Mouse (Mus musculus) embryonic facial prominence, embryonic 13.5 days (tissue): ENCODE results near the gene Grik4. TPM values are rescaled to one million over a fixed set of nuclear protein-coding genes. Genes with fewer than 3 reads are reported as not detected.

Source experiments
- ATAC-seq: fragments of 200-750 bp; cut with Nextera tagmentation; 2 replicates; pipeline ENCODE4 v1.8.0; 2017; ENCODE audit warnings: low read depth; ENCODE audit not compliant: insufficient number of reproducible peaks, insufficient read depth, low FRiP score, low TSS enrichment
- H3K27ac ChIP-seq: fragments of 300-500 bp; sonication (generic); 2 replicates; pipeline ENCODE4 v1.5.1; 2015; ENCODE audit warnings: moderate library complexity, mild to moderate bottlenecking, inconsistent platforms
- H3K27me3 ChIP-seq: fragments of 300-500 bp; sonication (generic); 2 replicates; pipeline ENCODE4 v1.6.1; 2015; ENCODE audit warnings: mild to moderate bottlenecking, inconsistent platforms
- H3K36me3 ChIP-seq: fragments of 300-500 bp; sonication (generic); 2 replicates; pipeline ENCODE4 v1.6.1; 2015; ENCODE audit warnings: mild to moderate bottlenecking, inconsistent platforms
- H3K4me1 ChIP-seq: fragments of 300-500 bp; sonication (generic); 2 replicates; pipeline ENCODE4 v1.6.1; 2015; ENCODE audit warnings: inconsistent platforms
- H3K4me2 ChIP-seq: fragments of 300-500 bp; sonication (generic); 2 replicates; pipeline ENCODE4 v1.6.1; 2015; ENCODE audit warnings: moderate library complexity, mild to moderate bottlenecking, inconsistent platforms
- H3K4me3 ChIP-seq: fragments of 300-500 bp; sonication (generic); 2 replicates; pipeline ENCODE4 v1.5.1; 2015; ENCODE audit warnings: mild to moderate bottlenecking, inconsistent platforms
- H3K9ac ChIP-seq: fragments of 300-500 bp; sonication (generic); 2 replicates; pipeline ENCODE4 v1.6.1; 2015; ENCODE audit warnings: mild to moderate bottlenecking, inconsistent platforms
- H3K9me3 ChIP-seq: fragments of 300-500 bp; sonication (generic); 2 replicates; pipeline ENCODE4 v1.6.1; 2016; ENCODE audit warnings: inconsistent platforms
- WGBS: fragments of 180-500 bp; shearing (Covaris S2); methylation state at CpG from one replicate; pipeline ENCODE4 v1.1.7; 2015; ENCODE audit warnings: mixed read lengths; 5-methylcytosine and 5-hydroxymethylcytosine counted together
- polyA plus RNA-seq: library from polyadenylated mRNA; unstranded; fragments of >200 nt; fragmentation: Nextera tagmentation; extraction: Ambion mirVana; gene quantifications from 2 replicates; pipeline ENCODE4 v1.2.1, GENCODE M21; 2015

Grik4 gene
- polyA plus RNA-seq, 1 experiment from 2014 or later, result 2.5 TPM

DNA sequence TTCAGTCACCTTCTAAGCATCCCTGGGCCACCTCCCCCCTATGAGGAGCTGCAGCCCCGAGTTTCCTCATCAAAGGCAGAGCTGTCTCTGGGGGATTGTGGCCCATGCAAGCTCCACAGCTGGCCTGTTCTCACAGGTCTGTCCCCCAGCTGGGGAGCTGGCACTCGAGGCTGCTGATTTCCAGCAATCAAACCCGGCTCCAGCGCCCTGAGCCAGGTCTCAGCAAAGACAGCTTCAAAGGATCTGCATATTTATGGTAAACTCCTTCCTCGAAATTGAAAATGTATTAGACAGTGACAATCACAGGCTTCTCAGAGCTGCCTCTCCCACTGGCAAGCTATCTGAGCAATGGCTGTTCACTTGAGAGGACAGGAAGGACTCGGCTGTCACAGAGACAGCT is 330.5 kb downstream of the Grik4 start:
- Histone ChIP-seq H3K9me3 (no peaks in the 10 kb centered on the region), H3K27me3 (peaks cover 7% of the 10 kb centered on the region; the same call in 1 of the 2 replicates), H3K4me1 (peaks cover 43% of the 10 kb centered on the region), H3K27ac (0 out of 2 replicates have a peak overlapping the region, but pooled peaks have one; percentile 11), H3K4me3 (no peak overlapping the region), H3K4me2 (no peak overlapping the region), H3K9ac (no peak overlapping the region), H3K36me3 (no peaks in the 10 kb centered on the region)
- no peak for ATAC-seq
- WGBS, result 28% methylated on average over 6 of the region's 6 CpGs

DNA sequence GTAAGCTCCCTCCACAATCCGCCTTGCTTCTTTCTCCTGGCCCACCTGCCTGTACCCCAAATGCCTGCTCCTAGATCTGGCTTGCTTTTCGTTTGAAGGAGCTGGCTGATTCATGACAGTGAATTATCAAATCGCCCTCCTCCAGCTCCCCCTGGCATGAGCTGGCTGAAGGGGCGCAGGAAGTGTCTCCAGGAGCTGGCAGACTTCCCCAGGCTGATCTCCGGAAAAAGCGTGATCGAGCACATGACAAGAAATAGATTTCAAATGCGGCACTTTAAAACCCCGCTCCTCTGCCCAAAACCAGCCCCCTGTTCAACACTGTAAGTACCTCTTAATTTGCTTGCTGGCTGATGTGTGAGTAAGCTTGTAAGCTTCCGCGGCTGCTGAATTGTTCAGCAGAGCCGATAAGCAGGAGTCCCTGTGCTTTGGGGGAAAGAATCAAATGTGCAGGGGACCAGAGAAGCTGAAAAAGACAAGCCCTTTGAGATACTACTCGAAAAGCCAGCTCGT is 331.8 kb downstream of the Grik4 start:
- 63% methylated on average over 14 of the region's 14 CpGs for WGBS
- H3K27ac ChIP-seq, result no peak overlapping the region
- H3K9me3 ChIP-seq, result no peaks in the 10 kb centered on the region
- H3K4me1 ChIP-seq, result peaks cover 43% of the 10 kb centered on the region
- H3K27me3 ChIP-seq, result peaks cover 7% of the 10 kb centered on the region; the same call in 1 of the 2 replicates
- H3K9ac ChIP-seq, result no peak overlapping the region
- no peaks in the 10 kb centered on the region for H3K36me3 ChIP-seq
- H3K4me2 ChIP-seq, result no peak overlapping the region
- no peak for ATAC-seq
- no peak overlapping the region for H3K4me3 ChIP-seq

DNA sequence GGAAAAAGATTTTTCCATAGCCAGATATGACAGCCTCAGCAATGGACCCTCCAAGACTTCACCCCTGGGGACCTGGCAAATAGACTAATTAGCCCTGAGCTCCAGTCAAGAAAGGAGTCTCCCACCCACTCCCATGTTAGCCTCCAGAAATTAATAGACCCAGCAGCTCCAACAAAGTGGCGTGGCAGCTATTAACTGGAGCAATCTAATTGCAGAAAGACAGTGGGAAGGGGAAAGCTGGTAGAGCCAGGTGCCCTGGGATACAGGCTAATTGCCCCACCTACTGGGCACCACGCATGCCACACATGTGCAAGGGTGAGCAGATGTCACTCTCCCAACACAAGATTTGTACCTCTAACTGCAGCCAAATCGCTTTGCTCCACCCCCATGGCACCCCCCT is 342.8 kb downstream of the Grik4 start:
- H3K4me3 ChIP-seq, result no peak overlapping the region
- no peak overlapping the region for H3K27ac ChIP-seq
- H3K4me2 ChIP-seq, result no peak overlapping the region
- ATAC-seq, result no peak
- 39% methylated on average over 3 of the region's 3 CpGs for WGBS
- H3K9me3 ChIP-seq, result no peaks in the 10 kb centered on the region
- H3K9ac ChIP-seq, result no peak overlapping the region
- H3K36me3 ChIP-seq, result no peaks in the 10 kb centered on the region
- no peaks in the 10 kb centered on the region for H3K27me3 ChIP-seq
- H3K4me1 ChIP-seq, result no peaks in the 10 kb centered on the region

DNA sequence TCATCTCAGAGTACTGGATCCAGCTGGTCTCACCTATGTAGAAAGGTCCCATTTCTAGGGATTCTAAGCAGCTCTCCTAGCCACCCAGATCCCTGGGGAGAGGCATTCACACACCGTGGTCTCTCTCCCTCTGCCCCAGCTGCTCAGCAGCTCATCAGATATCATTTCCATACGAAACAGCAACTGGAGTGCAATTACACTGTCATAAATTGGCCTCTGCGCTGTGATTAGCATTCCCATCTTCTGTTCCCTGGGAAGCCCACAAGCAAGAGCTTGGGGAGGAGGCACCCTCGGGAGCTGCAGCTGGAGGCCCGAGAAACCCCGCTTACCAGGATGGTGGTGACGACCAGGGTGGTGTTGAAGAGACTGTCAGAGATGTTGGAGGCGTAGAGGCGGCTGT is 346.8 kb downstream of the Grik4 start:
- 75% methylated on average over 9 of the region's 9 CpGs for WGBS
- Histone ChIP-seq H3K36me3 (no peaks in the 10 kb centered on the region), H3K27me3 (no peaks in the 10 kb centered on the region), H3K4me3 (no peak overlapping the region), H3K9ac (no peak overlapping the region), H3K4me1 (no peaks in the 10 kb centered on the region), H3K9me3 (no peaks in the 10 kb centered on the region), H3K27ac (no peak overlapping the region), H3K4me2 (no peak overlapping the region)
- ATAC-seq, result no peak

DNA sequence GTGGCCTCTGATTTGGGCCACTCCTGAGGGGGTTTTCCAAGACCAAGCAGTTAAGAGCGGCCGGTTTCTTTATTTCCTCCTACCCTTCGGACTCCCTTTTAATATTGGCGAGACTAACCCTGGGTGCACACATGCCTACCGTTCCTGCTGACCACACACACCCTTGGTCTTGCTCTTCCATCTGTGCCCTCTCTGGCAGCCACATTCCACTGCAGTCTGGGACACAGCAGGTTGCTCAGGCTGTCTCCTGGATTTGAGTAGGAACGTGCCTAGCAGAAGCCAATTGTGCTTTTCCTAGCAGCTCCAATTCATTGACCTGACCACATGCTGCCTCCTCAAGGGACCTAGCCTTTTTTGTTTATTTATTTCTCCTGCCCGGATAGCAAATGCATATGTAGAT is 365.8 kb downstream of the Grik4 start:
- H3K27me3 ChIP-seq, result peaks cover 12% of the 10 kb centered on the region
- H3K4me2 ChIP-seq, result no peak overlapping the region
- WGBS, result 78% methylated on average over 7 of the region's 7 CpGs
- peaks cover 2% of the 10 kb centered on the region for H3K4me1 ChIP-seq
- H3K27ac ChIP-seq, result no peak overlapping the region
- H3K9ac ChIP-seq, result no peak overlapping the region
- ATAC-seq, result no peak
- H3K36me3 ChIP-seq, result no peaks in the 10 kb centered on the region
- H3K9me3 ChIP-seq, result no peaks in the 10 kb centered on the region
- no peak overlapping the region for H3K4me3 ChIP-seq

DNA sequence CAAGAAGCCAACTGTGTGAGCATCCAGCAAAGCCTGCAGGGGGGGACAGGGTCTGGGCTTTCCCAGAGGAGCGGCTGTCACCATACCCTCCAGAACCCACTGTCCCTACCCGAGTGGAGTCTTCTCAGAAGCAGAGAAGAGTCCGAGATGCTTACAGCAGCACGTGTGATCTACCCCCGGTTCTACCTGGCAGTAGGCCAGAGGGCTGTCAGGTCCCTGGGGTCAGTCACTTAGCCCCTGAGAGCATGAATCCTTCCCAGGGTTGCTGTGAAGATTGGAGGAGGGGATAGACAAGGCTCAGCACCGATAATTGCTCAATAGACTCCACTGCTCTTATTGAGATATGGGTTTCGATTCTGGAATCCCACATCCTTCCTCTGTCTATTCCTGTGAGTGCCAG is 366.2 kb downstream of the Grik4 start:
- 78% methylated on average over 7 of the region's 7 CpGs for WGBS
- Histone ChIP-seq H3K36me3 (no peaks in the 10 kb centered on the region), H3K27me3 (peaks cover 13% of the 10 kb centered on the region), H3K9me3 (no peaks in the 10 kb centered on the region), H3K4me2 (no peak overlapping the region), H3K9ac (no peak overlapping the region), H3K27ac (no peak overlapping the region), H3K4me3 (no peak overlapping the region), H3K4me1 (peaks cover 5% of the 10 kb centered on the region)
- no peak for ATAC-seq

DNA sequence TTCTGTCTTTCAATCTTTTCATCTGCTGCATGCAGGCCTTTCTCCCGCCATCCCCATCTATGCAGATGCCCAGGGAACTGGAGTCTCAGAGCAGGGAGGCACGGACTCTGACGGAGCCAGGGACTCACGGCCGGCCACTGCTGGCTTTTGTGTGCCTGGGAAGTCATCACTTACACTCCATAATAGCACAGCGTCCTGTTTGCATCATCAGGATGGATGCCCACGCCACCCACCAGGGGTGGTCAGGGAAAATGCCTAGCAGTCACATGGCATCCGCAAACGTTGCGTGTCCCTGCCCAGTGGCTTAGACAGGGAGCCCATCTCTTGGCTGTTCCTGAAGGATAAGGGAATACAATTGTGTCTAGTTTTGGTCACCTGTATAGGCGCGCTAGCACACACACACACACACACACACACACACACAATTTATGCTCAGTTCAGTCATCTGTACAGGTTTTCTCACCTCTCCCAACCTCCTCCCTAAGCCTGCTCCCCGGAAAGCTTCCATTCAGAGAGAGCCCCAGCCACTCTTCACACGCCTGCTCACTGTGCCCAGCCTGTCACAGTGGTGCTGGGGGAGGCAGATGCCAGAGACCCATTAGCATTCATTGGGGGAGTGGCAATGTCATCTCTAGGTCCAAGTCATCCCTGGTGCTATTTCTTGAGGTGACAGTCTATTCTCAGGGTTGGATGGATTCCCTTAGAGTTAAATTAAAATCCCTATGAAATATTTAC is 370.5 kb downstream of the Grik4 start:
- Histone ChIP-seq H3K36me3 (no peaks in the 10 kb centered on the region), H3K9me3 (no peaks in the 10 kb centered on the region), H3K9ac (no peak overlapping the region), H3K4me2 (peak overlapping the region; percentile 43), H3K27ac (no peak overlapping the region), H3K4me3 (peak overlapping the region; percentile 6; the same call in 1 of the 2 replicates), H3K4me1 (peaks cover 15% of the 10 kb centered on the region), H3K27me3 (peaks cover 11% of the 10 kb centered on the region)
- ATAC-seq, result no peak
- WGBS, result 46% methylated on average over 14 of the region's 14 CpGs

DNA sequence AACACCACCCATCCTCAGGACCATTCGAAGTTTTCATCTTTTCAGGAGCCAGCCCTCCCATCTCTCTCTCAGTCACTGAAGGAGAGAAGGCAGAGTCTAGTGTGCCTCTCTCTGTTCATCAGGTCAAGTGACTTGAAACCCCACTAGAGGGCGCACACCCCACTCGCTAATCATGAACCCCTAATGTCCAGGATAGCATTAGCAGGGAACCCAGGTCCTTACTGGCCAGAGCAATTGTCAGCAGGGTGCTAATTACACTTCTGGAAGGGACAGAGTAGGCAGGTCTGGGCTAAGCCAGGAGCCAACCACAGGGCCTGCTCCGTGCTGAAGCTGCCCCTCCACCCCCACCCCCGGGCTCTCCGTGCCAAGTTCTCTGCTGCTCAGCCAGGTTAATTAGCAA is 371.1 kb downstream of the Grik4 start:
- H3K9ac ChIP-seq, result no peak overlapping the region
- H3K27me3 ChIP-seq, result peaks cover 11% of the 10 kb centered on the region
- 5% methylated on average over 6 of the region's 6 CpGs for WGBS
- peak overlapping the region; percentile 6; the same call in 1 of the 2 replicates for H3K4me3 ChIP-seq
- no peak overlapping the region for H3K27ac ChIP-seq
- H3K36me3 ChIP-seq, result no peaks in the 10 kb centered on the region
- no peaks in the 10 kb centered on the region for H3K9me3 ChIP-seq
- H3K4me2 ChIP-seq, result peak overlapping the region; percentile 43
- 0 out of 2 replicates have a peak, but pooled peaks have one; percentile 45 for ATAC-seq
- peaks cover 15% of the 10 kb centered on the region for H3K4me1 ChIP-seq

DNA sequence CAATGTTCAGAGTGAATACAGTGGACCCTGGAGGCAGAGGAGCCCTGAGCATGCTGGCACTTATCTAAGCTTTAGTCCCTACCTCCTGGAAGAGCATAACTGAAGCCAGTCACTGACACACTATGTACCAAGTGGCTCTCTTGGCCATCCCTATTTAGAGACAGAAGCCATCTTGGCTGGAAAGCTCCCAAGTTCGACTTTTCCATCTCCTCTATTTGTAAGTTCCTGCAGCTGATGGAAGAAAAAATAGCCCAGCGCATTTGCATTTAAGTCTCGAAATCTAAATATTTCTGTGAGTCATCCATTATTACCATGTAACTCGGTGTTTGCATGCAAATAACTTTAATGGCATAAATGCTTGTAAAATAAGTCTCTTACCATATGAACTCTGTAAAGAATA is 378.4 kb downstream of the Grik4 start:
- H3K4me1 ChIP-seq, result peaks cover 9% of the 10 kb centered on the region
- no peaks in the 10 kb centered on the region for H3K36me3 ChIP-seq
- H3K9me3 ChIP-seq, result no peaks in the 10 kb centered on the region
- no peak for ATAC-seq
- no peak overlapping the region for H3K27ac ChIP-seq
- no peak overlapping the region for H3K4me2 ChIP-seq
- no peak overlapping the region for H3K4me3 ChIP-seq
- H3K27me3 ChIP-seq, result no peaks in the 10 kb centered on the region
- no peak overlapping the region for H3K9ac ChIP-seq
- WGBS, result 89% methylated on average over 4 of the region's 4 CpGs

DNA sequence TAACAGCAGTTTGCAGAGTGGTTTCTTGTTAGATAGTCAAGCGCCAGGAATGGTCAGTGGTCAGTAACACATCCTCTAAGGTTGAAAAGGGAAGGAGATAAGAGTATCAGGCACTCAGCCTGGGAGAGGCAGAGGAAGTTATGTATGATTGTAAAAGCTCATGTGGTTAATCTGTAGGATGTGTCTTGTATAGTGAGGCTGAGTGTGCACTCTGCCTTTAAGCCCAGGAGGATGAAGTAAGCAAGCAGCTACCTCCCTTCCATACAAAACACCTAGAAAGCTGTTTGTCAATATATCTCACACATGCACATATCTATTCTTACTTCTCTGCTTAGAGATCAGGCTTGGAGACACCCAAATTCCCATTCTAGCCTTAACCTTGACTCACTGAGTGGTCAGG is 389.1 kb downstream of the Grik4 start:
- H3K4me2 ChIP-seq, result no peak overlapping the region
- no peak overlapping the region for H3K9ac ChIP-seq
- peaks cover 8% of the 10 kb centered on the region; the same call in 1 of the 2 replicates for H3K27me3 ChIP-seq
- ATAC-seq, result no peak
- H3K9me3 ChIP-seq, result 0 out of 2 replicates have a peak, but pooled peaks cover 4% of the 10 kb centered on the region
- H3K27ac ChIP-seq, result no peak overlapping the region
- WGBS, result 93% methylated on average over 1 of the region's 1 CpGs
- no peak overlapping the region for H3K4me3 ChIP-seq
- no peaks in the 10 kb centered on the region for H3K36me3 ChIP-seq
- H3K4me1 ChIP-seq, result no peaks in the 10 kb centered on the region; the same call in 1 of the 2 replicates

DNA sequence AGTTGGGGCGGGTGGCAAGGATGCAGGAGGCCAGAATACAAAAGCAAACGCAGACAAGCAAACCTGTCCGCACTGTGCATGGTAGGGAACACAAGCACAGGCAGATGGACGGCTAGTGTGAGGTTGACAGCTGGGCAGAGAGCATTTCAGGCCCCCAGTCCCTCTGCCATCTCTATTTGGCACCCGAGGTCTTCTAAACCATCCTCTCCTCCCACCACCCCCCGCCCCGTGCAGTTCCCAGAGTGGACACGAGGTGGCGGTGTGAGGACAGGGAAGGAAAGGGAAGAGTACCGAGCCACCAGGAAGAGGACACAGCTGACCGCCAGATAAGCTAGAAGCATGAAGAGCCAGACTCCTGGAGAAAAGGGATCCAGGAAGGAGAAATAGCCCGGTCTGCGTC is 394.2 kb downstream of the Grik4 start:
- Histone ChIP-seq H3K36me3 (no peaks in the 10 kb centered on the region), H3K4me1 (no peaks in the 10 kb centered on the region; the same call in 1 of the 2 replicates), H3K27me3 (peaks cover 8% of the 10 kb centered on the region; the same call in 1 of the 2 replicates), H3K9ac (no peak overlapping the region), H3K9me3 (no peaks in the 10 kb centered on the region), H3K4me2 (no peak overlapping the region), H3K4me3 (no peak overlapping the region), H3K27ac (no peak overlapping the region)
- ATAC-seq, result no peak
- WGBS, result 14% methylated on average over 13 of the region's 13 CpGs

DNA sequence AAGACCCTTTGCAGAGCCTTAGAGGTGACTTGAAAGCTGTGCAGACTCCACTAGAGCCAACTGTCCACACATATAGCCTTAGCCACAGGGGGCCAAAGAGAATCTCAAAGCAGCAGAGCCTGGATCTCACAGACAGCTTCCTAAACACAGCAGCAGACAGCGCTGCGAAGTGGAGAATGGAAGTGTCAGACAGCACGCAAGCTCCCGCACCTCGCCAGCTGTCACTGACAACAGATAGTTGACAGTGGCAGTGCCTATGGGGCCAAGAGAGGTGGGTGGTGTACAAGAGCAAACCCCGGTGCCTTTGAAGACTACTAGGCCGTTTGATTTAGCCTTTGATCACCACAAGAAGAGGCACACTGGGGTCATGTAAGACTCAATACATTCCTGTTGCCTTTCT is 395.3 kb downstream of the Grik4 start:
- no peaks in the 10 kb centered on the region for H3K9me3 ChIP-seq
- no peak overlapping the region for H3K9ac ChIP-seq
- no peak overlapping the region for H3K4me3 ChIP-seq
- ATAC-seq, result no peak
- H3K4me1 ChIP-seq, result no peaks in the 10 kb centered on the region; the same call in 1 of the 2 replicates
- 76% methylated on average over 7 of the region's 7 CpGs for WGBS
- peaks cover 8% of the 10 kb centered on the region; the same call in 1 of the 2 replicates for H3K27me3 ChIP-seq
- H3K36me3 ChIP-seq, result no peaks in the 10 kb centered on the region
- no peak overlapping the region for H3K27ac ChIP-seq
- H3K4me2 ChIP-seq, result no peak overlapping the region
